Mouse (Mus musculus) cerebellum, postnatal 4 days (tissue): Measurements from ENCODE around the gene Erc2.

Experiments
- DNase-seq, 2 experiments: peaks; one replicate each; pipeline ENCODE4 v3.0.0; 2022; ENCODE audit warnings: low spot score in 2 of 2, mixed read lengths in 1 of 2

Gene Erc2

DNA sequence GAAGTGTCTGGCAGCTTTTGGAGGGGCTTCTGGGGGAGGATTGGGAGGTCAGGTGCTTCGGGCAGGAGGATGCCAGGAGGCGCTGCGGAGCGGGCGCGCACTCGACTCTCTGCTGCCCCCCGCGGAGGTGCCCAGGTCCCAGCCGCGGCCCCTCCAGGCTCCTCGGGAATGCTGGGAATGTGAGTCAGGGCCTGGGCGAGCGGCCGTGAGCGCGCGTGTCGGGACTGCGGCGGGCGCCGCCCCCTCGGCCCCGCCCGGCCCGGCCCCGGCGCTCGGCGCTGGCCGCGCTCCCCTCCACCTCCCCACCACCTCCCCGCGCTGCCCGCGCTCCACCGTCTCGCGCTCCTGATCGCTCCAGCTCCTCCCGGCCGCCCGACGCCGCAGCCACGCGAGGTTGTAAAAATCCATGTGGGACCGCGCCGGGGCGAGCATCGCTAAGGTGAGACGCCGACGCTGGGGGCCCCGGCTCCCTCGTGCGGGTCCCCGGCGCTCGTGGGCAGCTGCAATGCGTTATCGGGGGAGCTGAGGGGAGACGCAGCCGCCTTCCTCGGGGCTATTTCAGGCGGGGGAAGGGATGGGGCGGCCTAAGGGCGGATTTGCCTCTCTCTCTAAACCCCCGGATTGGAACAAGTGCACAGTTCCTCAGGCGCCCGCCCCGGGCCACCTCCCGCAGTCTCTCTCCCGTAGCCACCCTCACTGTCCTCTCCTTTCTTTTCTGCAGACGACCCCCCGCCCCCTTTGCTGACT, at the start of gene Erc2:
TSS of gene Erc2 (plus strand) at position 253 of the 747 bp plus-strand sequence.
- DNase-seq = peak; percentile 73 to 84

DNA sequence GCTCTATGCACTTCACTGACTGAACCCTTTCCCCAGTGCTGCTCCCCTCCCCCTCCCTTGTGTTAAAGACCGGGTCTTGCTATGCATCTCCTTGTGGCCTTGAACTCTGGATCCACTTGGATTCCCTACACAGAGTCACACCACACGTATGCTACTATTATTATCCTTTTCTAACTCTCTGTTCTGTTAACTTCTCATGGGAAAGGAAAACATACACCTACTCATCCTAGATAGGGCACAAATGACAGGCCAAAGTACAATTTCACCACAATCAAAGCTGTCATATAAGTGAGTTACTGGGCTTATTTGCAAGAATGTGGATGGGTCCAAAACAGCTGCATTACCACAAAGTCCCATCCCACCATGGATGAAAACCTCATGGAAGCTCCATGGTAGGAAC, 43.8 kb upstream of the Erc2 start:
- DNase-seq = no peak

DNA sequence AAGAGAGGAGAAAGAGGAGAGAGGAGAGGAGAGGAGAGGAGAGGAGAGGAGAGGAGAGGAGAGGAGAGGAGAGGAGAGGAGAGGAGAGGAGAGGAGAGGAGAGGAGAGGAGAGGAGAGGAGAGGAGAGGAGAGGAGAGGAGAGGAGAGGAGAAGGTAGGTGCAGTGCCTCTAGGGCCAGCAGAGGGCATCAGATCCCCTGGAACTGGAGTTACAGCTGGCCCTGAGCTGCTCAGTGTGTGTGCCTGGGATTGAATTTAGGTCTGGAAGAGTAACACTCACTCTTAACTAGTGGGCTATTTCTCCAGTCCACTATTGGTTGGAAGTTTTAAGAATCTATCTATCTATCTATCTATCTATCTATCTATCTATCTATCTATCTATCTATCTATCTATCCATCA, 32.6 kb upstream of the Erc2 start:
- peak in 1 of 2 experiments; percentile 36 for DNase-seq

DNA sequence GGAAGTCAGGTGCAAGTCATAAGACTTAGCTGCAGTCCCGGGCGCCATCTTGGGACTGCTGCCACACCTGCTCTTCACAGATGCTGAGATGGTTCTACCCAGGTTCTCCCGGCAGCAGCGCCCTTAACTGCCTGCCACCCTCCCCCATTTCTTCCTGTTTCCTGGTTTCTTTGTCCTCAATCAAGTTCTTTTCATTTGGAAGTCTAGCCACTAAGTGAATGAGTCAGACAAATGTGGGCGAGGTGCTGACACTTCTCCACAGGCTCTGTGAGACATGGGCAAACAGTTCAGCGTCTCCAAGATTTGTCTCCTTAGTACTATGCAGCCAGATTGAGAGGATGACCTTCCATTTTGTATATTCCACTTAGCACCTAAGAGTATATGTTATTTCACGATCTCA, 30.1 kb upstream of the Erc2 start:
- no peak for DNase-seq

DNA sequence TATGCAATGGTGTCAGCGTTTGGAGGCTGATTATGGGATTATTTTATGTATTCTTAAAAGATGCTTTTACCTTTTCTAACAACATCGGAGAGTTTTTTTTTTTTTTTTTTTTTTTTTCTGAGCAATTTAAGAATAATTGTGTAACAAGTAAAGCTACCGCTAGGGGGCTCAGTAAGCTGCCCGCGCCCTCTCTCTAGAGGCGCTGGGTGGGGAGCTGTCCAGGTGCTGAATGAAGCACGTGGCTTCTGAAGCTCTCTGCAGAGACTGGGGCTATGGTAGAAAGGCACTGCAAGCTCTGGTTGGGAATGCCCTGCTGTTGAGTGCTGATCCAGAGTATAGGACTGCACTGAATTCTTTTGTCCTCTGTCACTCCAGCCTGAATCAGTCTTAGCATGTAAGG, 26.0 kb upstream of the Erc2 start:
- peak; percentile 38 to 55 for DNase-seq

DNA sequence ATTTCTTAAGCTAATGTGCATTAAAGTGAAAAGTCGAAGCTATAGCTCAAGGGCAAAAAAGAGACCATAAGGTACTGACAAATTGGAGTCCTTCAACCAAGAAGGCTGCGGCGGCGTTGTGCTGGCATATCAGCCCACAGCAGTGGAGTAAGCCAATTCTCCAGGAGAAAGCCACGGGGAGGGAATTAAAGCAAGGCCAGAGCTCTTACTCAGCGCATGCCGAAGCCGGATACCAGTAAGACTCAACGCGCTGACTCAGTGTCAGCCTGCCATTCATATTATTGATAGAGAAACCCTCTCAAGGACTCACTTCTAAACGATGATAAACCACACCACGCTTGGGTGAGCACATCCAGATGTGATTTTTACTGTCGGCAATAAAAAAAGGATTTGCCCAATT, 20.1 kb upstream of the Erc2 start:
- DNase-seq = no peak

DNA sequence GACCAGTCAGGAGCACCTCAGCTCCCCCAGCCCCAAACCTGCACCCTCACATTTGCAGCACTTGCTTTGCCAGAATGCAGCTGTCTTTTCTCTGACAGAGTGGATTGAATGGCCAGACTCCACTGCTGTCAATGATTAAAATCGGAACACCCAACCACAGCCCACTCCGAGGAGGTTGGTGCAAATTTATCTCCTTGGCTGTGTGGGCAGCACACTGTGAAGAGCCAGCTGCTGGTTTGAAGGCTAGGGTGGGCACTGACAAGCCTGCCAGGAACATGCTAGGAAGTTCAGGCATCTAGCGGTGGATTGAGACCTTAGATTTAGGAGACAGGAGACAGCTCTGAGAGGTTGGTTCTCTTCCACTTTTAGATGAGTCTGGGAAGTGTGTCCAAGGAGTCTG, 14.8 kb upstream of the Erc2 start:
- DNase-seq = no peak

DNA sequence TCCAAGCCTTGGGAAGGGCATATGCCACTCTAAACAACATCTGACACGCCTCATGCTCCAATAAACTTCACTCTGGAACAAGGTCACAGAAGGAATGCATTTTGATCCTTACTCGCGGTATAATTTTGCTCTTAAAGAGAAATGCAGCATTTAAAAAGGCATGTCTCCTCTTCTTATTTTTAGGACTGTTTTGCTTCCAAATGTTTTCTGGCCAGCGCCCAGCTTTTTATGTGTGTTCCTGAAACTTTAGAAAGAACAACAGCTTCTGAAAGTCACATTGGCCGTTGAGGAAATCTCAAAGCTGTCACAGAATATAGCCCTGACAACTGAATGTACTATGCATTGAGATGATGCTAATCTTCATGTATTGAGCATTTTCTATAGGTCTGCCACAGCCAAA, 8.5 kb upstream of the Erc2 start:
- DNase-seq = no peak

DNA sequence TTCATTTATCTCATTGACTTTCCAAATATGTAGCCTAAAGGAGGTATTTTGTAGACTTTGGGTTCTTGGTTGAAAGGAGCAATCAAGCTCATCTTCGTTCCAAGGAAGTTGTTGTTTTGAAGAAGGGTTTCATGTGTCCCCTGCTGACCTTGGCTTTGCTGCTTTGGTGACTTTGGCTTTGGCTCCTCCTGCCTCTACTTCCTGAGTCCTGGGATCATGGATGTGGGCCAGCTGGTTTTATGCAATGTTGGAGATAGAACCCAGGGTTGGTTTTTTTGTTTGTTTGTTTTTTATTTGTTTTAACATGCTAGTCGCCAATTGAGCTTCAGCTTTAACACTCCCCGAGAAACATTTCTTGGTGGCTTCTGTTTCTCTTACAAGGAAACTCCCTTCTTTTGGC, 4.9 kb upstream of the Erc2 start:
- DNase-seq = no peak

DNA sequence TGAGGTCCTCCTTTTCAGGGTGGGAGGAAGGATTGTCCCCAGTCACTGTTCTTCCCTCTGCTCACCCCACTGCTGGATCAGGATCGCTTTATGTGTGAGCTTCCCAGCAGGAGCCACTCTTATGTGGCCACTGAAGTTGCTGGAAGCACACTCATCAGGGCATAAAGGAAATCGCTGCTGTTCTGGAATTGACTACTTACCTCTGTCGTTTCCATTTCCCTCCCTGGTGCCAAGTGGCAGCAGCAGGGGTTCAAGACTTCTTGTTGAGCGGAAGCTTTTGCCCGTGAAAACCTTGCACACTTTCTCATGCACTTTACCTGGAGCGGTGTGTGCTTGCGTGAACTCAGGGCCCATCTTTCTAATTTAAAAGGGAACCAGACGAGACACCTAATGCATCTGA, 652 bp upstream of the Erc2 start:
- no peak for DNase-seq

DNA sequence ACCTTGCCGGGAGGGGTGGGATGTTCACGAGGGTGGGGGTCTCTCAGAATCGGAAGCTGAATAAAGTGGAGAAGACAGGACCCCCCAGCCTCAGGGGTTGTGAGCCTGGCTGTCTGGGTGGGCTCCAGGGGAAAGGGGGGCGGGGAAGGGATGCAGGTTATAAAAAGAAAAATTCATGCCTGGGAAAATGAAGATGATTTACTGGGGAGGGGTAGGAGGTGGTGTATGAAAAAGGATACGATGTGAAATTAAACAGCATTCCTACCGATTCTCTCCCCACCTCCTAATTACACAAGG, 643 bp downstream of the Erc2 start:
- no peak for DNase-seq

DNA sequence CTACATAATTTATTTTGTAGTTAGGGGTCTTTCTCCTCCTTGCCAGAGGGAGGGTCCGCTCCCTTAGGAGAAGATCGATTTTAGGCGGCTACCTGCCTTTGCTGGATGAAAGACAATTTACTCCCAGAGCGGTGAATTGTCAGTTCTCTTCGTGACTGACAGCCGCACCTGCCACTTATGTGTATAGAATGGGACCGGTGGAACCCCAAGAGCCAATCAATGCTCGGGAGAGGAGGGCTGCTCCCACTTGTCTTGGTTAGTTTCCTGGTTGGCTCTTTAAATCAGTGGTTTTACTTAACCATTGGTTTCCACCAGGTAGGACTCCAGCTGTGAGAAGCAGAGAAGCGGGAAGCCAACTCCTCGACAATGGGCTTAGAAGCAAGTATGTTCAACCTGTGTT, 1.1 kb downstream of the Erc2 start:
- peak in 1 of 2 experiments; percentile 68 for DNase-seq

DNA sequence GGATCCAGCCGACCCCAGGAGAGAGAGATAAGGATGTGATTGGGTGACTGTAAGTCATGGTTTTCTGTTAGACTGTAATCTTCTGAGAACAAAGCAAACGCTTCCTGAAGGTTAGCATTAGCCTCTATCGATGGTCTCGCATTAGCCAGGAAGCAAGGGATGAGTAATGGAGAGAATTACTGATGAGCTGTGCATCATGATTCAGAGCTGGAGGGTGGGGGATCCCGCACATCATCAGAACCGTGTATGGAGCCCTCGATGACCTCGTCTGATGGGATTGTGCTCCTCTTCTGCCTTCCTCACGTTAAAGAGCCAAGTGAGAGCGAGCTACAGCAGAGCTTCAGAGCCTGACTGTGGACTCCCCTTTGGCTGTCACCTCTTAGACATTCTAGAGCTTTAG, 6.5 kb downstream of the Erc2 start:
- no peak for DNase-seq

DNA sequence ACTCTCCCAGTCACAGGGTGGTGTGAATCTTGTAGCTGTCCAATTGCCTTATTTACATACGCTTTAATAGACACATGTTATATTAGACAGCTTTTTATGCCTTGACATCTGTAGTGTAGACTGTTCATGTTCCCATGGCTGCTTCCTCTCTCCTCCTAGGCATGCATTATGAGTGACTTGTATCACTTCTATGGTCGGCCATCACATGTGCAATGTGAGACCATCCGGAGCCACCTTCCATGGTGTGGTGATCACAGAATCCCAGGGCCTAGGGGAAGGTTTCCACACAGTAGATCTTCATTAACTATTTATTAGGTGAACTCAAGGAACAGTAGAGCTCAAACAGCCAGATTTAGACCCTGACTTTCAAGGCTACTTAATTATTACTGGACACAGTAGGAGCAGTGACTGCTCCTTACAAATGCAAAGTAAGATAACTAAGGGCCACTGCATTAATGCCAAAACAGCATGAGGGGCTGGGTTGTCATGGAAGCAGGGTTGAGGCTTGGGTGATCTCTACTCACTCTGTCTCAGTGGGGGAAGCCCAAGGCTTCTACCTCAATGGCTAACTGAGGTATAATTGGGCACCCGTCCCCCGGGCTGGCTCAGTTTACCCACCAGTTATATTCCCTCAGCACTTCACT, 7.3 kb downstream of the Erc2 start:
- DNase-seq = no peak

DNA sequence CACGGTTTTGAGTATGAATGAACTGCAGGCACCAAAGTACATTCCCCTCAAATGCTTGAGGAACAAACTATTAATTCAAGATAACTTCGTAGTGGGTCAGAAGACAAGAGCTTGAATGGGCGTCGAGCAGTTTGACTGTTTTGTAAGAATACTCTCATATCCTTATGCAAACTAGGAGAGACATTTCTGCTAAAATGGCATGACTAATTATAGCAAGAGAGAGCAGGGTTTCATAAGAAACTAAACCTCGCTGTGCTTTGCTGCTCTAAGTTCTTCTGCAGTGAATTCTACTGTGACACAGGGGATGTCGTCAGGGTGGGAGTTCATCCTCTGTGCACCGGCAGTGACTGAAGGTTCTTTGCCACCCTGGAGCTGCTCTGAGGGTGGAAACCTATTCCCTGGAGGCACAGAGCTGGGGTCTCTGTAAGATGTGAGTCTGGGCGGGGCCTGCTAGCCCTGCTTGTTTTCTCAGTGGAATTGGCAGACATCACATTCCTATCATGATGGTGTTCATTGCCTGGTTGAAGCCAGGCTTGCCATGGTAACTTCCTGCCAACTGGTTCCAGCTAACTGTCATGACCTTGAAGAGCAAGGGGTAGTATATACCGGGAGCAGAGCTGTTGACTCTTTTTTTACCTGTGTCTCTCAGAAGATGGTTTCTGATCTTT, 8.9 kb downstream of the Erc2 start:
- DNase-seq = no peak

DNA sequence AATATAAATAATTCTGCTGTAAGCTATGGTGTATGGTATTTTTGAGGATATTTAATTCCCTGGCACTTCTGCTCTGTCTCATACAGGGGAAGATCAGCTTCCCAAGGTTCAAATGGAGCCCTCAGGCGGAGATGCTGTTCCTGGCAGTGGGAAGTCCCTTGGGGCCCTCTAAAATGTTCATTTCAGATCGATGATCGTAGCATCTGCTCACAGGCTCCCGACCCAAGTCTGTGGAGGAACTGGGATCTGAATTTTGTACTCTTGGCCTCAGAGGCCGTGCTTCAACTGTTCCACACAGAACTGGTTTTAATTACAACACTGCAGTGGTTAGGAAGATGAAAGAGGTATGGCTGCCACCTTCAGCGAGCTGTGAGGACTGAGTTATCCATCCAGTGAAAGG, 12.5 kb downstream of the Erc2 start:
- peak in 1 of 2 experiments; percentile 18 for DNase-seq

DNA sequence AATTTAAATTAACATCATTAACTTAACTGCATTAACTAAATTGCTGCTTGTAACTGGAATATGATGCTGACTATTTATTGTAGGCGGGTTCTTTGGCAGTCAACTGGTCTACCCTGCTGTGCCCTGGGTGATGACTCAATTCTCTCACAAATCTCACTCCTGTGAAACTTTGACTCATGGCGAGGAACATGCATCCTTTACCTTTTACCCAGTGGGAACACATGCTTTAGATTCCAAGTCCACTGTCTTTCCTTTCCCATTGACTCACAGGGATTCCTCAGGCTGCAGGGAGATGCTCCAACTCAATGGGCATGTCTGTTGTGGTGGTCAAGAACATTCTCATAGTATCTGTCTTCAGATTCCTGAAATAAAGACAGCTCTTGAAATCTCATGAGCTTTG, 14.3 kb downstream of the Erc2 start:
- DNase-seq = no peak

DNA sequence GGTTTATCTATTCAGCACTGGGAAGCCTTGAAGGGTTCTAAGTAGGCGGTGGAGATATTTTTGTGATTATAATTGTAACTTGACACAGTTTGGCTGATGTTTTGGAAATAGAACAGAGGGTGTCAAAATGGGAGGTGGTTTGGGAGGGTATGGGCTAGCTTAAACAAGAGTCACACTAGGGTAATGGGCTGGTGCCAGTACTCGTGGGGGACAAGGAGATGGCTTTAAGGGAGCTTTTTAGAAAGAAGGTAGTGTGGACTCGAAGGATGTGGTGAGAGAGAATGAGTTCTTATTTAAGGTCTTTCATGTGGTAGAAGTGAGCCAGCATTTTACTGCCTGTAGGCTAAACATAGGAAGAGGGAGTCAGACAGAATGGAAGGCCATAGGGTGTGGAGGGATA, 19.2 kb downstream of the Erc2 start:
- no peak for DNase-seq

DNA sequence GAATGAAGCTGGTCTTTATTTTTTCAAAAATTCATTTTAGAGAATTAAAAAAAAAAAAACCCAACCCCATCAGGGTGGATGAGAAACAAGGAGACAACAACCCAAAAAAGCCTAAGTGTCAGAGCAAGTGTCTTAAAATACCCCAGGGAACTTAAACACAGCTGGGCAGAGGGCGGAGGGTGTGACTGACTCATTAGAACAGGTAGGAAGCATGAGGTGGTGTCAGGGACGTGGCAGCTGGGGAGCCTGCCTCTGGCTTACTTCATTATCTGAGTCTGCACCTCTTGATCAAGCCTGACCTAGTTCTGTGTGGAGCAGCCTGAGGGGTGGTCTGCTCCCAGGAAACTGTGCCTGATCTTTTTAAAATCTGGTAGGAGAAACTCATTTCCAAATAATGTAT, 20.8 kb downstream of the Erc2 start:
- no peak for DNase-seq

DNA sequence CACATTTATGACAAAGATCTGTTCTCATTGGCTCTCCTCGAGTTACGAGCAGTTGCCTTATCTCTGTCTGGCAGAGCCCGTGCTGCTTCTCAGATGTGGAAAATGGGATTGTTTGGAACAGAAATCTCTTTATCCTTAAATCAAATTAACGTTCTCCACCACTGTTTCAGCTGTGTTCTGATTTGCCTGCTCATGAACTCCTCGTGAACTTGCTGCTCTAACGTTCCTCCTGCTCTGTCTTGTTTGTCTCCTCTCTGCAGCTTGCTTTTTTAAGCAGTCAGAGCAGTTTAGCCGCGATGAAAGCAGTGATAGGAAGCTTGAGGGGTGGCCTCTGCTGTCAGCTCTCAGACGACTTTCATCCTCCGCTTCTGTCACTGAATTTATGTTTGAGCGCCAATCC, 32.4 kb downstream of the Erc2 start:
- DNase-seq = no peak

DNA sequence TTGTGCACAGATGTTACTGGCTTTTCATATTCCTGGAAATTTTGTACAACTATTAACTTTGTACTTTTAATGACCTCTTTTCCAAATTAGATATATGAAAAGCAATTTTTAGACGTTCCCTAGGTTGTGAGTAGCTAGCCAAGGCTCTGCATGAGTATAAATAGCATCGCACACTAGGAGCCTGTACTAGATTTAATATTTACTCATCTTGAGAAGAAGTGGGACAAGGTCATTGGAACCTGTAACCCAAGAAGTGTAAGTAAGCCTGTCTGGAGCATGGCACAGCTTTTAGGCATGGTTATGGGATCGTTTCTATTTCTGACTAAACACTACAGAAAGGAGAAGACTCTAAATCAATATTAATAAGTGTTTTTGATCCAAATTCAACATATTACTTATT, 36.4 kb downstream of the Erc2 start:
- DNase-seq = no peak

DNA sequence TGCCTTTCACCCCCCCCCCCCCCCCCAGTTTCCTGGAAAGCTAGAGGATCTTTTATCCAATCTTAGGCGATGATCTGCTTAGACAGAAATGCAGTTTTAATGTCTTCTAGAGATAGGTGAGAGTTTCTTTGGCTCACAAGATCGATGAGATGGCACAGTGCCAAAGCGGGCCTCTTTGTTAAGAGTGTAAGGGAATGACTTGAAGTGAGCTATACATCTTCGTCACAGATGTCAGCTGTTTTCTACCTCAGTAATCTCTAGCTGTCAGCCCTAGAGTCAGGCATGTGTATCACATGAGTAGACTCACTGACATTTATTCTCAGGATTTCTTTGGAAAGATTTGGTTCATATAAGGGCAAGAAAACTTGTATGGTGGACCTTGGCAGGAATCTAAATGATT, 39.2 kb downstream of the Erc2 start:
- peak in 1 of 2 experiments; percentile 8 for DNase-seq

DNA sequence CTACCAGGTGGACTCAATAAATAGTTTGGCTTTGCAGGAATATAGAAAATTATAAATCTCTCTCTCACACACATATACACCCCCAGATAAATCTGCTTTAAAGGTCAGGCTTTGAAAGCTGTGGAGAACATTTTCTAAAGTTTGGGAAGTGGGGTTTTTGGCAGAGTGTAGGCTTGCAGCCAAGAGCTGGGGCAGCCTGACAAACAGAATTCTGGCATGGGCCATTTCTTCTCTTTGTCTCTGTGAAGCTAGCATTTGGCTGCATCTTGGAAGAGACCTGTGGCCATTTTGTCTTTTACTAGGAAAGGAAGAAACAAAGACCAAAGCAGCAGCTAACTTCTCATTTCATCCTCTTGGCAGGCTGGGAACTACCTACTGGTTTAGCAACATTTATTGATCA, 40.0 kb downstream of the Erc2 start:
- DNase-seq = peak in 1 of 2 experiments; percentile 17
